Mouse (Mus musculus) liver, adult 2 months (tissue): Measurements from ENCODE around the gene Il31ra. TPM values are rescaled to one million over a fixed set of nuclear protein-coding genes. Genes with fewer than 3 reads are reported as not detected.
A peak's percentile ranks its signal among the peaks of the same experiment; 100 is the strongest.

Experiments
- DNase-seq: peaks from one replicate; pipeline ENCODE4 v3.0.0-alpha.2; 2011; ENCODE audit warnings: low read depth, low spot score; ENCODE audit errors: extremely low read depth
- H3K27ac ChIP-seq: fragments of 200-500 bp; replicated peaks from 2 replicates; pipeline ENCODE4 v1.5.1; 2012; ENCODE audit warnings: low read depth, mild to moderate bottlenecking, control low read depth, inconsistent platforms, low read length; ENCODE audit not compliant: insufficient read depth
- H3K27me3 ChIP-seq: fragments of 200-500 bp; 2 replicates; pipeline ENCODE4 v1.6.1; 2012; ENCODE audit warnings: mild to moderate bottlenecking, moderate library complexity, low read length, inconsistent platforms; ENCODE audit not compliant: control insufficient read depth, insufficient read depth
- H3K36me3 ChIP-seq: fragments of 200-500 bp; 2 replicates; pipeline ENCODE4 v1.6.1; 2012; ENCODE audit warnings: low read length, inconsistent platforms; ENCODE audit not compliant: control insufficient read depth, insufficient read depth
- H3K4me1 ChIP-seq: fragments of 200-500 bp; 2 replicates; pipeline ENCODE4 v1.6.1; 2011; ENCODE audit warnings: low read length; ENCODE audit not compliant: control insufficient read depth, insufficient read depth
- H3K4me3 ChIP-seq: fragments of 200-500 bp; 2 replicates; pipeline ENCODE4 v1.5.1; 2011; ENCODE audit warnings: low read depth, mild to moderate bottlenecking, control low read depth, low read length, moderate library complexity; ENCODE audit not compliant: insufficient read depth
- H3K79me2 ChIP-seq: fragments of 200-500 bp; 2 replicates; pipeline ENCODE4 v1.6.1; 2012; ENCODE audit warnings: inconsistent platforms, mild to moderate bottlenecking, low read length, moderate library complexity; ENCODE audit not compliant: control insufficient read depth, insufficient read depth
- H3K9ac ChIP-seq: fragments of 200-500 bp; 2 replicates; pipeline ENCODE4 v1.6.1; 2012; ENCODE audit warnings: low read depth, mild to moderate bottlenecking, control low read depth, inconsistent platforms, low read length
- CTCF ChIP-seq: fragments of 200-500 bp; IDR thresholded peaks from 2 replicates; pipeline ENCODE4 v1.5.1; 2011; ENCODE audit warnings: low read depth, low read length, control low read depth
- POLR2A ChIP-seq: fragments of 200-500 bp; IDR thresholded peaks from 2 replicates; pipeline ENCODE4 v1.6.1; 2011; ENCODE audit warnings: low read length, control low read depth; ENCODE audit not compliant: insufficient read depth; ENCODE audit errors: extremely low read depth
- WGBS: fragments of 180-500 bp; shearing (Covaris S2); methylation state at CpG from one replicate; pipeline ENCODE4 v1.1.7; 2018; 5-methylcytosine and 5-hydroxymethylcytosine counted together
- polyA plus RNA-seq: library from polyadenylated mRNA; depleted of rRNA; stranded (reverse); fragments of >200 nt; gene quantifications from 2 replicates; pipeline ENCODE4 v1.2.3, GENCODE M21; 2012
- total RNA-seq: library from RNA; depleted of rRNA; stranded (reverse); fragments of >200 nt; gene quantifications from 2 replicates; pipeline ENCODE4 v1.2.3, GENCODE M21; 2014

Gene Il31ra
- total and polyA plus RNA-seq, 2 experiments: not detected

DNA sequence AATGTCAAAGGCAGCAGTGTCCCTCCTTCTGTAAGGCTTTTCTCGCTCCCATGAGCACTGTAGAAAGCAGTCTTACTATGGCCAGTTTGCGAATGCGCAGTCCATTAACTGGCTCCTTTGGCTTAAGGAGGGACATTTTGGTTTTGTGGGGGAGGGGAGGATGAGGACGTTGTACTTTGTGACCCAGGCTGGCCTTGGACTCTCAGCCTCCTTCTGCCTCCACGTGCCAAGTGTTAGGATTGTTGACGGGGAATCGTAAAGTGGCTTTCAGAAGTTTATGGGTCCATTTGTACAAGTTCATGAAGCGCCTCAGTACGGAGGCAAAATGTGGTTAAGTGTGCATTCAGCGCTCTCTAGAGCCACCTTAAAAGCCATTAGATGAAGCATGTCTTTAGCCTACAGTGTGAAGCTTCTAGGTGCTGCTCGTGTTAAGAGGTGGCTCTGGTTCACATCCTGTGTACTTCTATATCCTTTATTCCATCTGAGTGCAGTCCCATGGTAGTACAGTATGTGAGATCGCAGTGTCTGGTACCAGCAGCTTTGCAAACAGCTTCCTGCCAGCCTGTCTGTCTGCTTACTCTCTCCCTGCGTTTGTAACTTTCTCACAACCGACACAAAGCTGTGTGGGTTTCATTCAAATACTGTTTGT is 102.4 kb downstream of the Il31ra start:
- DNase-seq: peak; percentile 37
- H3K4me1 ChIP-seq: peaks cover 4% of the 10 kb centered on the region; the same call in 1 of the 2 replicates
- TF ChIP-seq CTCF: no peak
- H3K79me2 ChIP-seq: no peaks in the 10 kb centered on the region
- no peak overlapping the region for H3K9ac ChIP-seq
- H3K36me3 ChIP-seq: peaks cover 66% of the 10 kb centered on the region
- no peak overlapping the region for H3K27ac ChIP-seq
- H3K27me3 ChIP-seq: no peaks in the 10 kb centered on the region
- H3K4me3 ChIP-seq: no peak overlapping the region
- 66% methylated on average over 14 of the region's 14 CpGs for WGBS

DNA sequence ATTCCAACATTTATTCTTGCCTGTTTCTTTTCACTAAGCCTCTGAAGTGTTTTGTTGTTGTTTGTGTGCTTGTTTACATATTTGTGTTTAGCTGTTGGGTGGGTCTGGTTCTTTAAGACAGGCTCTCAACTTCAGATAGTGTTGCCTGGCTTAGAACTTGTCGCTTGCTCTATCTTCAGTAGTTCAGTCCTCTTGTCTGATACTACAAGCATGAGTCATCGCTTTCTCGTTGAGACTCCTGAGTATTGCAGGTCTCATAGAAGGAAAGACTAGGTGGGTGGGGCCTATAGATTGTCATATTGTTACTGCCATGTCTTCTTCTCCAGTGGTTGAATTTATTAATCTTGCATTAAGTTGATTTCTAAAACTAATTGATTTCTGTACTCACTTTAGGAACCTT is 104.1 kb downstream of the Il31ra start:
- DNase-seq: no peak
- no peak for TF ChIP-seq CTCF
- TF ChIP-seq POLR2A: no peak
- Histone ChIP-seq H3K79me2 (no peaks in the 10 kb centered on the region), H3K4me3 (no peak overlapping the region), H3K27ac (no peak overlapping the region), H3K27me3 (no peaks in the 10 kb centered on the region), H3K9ac (no peak overlapping the region), H3K36me3 (peaks cover 65% of the 10 kb centered on the region), H3K4me1 (peaks cover 11% of the 10 kb centered on the region)
- WGBS: 80% methylated on average over 3 of the region's 3 CpGs

DNA sequence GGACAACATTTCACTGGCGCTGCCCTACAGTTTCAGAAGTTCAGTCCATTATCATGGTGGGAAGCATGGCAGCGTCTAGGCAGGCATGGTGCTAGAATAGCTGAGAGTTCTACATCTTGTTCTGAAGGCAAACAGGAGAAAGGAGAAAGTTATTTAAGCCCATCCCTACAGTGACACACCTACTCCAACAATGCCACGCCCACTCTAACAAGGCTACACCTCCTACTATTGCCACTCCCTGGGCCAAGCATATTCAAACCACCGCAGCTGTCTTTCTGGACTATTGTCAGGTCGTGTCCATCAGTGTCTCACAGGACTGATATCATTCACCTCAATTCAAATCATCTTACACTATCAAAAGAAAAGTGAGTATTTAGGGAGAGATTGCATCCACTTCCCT is 107.5 kb downstream of the Il31ra start:
- no peaks in the 10 kb centered on the region for H3K27me3 ChIP-seq
- H3K9ac ChIP-seq: no peak overlapping the region
- H3K4me3 ChIP-seq: no peak overlapping the region
- TF ChIP-seq POLR2A: no peak
- WGBS: 97% methylated on average over 5 of the region's 5 CpGs
- H3K79me2 ChIP-seq: no peaks in the 10 kb centered on the region
- peaks cover 70% of the 10 kb centered on the region for H3K36me3 ChIP-seq
- peak overlapping the region; percentile 36 for H3K27ac ChIP-seq
- peaks cover 11% of the 10 kb centered on the region for H3K4me1 ChIP-seq
- no peak for DNase-seq

DNA sequence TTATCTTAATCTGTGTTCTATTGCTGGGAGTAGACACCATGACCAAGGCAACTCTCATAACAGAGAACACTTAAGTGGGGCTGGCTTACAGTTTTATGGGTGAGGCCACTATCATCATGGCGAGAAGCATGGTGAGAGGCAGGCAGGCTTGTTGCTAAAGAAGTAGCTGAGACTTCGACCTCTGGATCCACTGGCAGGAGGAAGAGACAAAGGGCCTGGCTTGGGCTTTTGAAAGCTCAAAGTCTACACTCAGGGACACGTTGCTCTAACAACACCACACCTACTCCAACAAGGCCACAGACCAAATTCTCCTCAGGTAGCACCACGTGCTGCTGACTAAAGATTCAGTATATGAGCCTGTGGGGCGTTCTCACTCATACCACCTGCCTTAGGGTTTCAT is 107.9 kb downstream of the Il31ra start:
- no peak overlapping the region for H3K4me3 ChIP-seq
- 43% methylated on average over 5 of the region's 5 CpGs for WGBS

DNA sequence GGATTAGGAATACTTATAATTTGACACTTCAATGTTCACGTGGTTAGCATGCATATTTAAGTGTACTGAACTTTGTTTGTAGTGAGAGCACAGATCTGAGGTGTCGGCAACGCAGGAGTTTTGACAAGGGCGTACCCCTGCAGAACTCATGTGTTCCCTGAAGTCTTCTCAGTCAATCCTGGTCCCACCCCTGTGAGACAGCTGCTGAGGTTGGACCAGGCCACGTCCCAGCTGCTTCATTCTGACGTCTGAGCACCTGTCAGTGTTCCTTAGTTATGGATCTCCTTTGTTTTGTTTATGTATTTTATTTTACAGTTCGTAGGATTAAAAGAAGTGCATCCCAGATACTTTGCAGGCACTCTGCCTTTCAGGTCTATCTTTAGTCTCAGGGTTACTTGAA is 111.1 kb downstream of the Il31ra start:
- H3K27me3 ChIP-seq: no peaks in the 10 kb centered on the region
- H3K9ac ChIP-seq: no peak overlapping the region
- peaks cover 63% of the 10 kb centered on the region for H3K36me3 ChIP-seq
- DNase-seq: no peak
- TF ChIP-seq CTCF (no peak), POLR2A (no peak)
- 88% methylated on average over 7 of the region's 7 CpGs for WGBS
- no peak overlapping the region for H3K4me3 ChIP-seq
- H3K27ac ChIP-seq: no peak overlapping the region
- H3K4me1 ChIP-seq: peaks cover 7% of the 10 kb centered on the region; the same call in 1 of the 2 replicates
- H3K79me2 ChIP-seq: no peaks in the 10 kb centered on the region

More for the DNA sequence above, 107.9 kb downstream of the Il31ra start:
- Histone ChIP-seq H3K27me3 (no peaks in the 10 kb centered on the region), H3K9ac (no peak overlapping the region), H3K36me3 (peaks cover 70% of the 10 kb centered on the region), H3K4me1 (peaks cover 7% of the 10 kb centered on the region; the same call in 1 of the 2 replicates), H3K79me2 (no peaks in the 10 kb centered on the region), H3K27ac (peak overlapping the region; percentile 36)
- peak; percentile 95 for DNase-seq
- TF ChIP-seq POLR2A: no peak
- no peak for TF ChIP-seq CTCF

DNA sequence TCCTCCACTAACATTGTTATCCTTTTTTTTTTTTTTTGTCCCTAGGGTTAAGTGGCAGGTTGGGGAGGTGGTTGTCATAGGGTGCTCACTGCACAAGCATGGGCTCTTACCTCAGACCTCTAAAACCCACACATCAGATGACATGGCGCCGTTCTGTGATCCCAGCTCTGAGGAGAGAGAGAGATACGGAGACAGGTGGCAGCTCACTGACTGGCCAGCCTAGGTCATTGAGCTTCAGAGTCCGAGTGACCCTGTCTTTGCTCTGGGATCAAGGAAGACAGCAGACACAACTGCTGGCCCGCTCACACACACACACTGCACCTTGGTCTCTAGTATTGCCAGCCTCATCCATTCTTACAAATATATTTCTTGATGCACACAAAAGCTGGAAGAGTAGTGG is 111.6 kb downstream of the Il31ra start:
- 90% methylated on average over 5 of the region's 5 CpGs for WGBS
- Histone ChIP-seq H3K4me3 (no peak overlapping the region), H3K27me3 (no peaks in the 10 kb centered on the region), H3K36me3 (peaks cover 59% of the 10 kb centered on the region), H3K4me1 (peaks cover 7% of the 10 kb centered on the region; the same call in 1 of the 2 replicates), H3K79me2 (no peaks in the 10 kb centered on the region), H3K9ac (no peak overlapping the region), H3K27ac (no peak overlapping the region)
- DNase-seq: no peak
- TF ChIP-seq POLR2A (no peak), CTCF (no peak)
